Mouse (Mus musculus): ENCODE data around the gene Gm20518. TPM values are rescaled to one million over a fixed set of nuclear protein-coding genes. Genes with fewer than 3 reads are reported as not detected.

The Gm20518 gene
- polyA plus RNA-seq, 1 experiment, result 0.07 TPM

DNA sequence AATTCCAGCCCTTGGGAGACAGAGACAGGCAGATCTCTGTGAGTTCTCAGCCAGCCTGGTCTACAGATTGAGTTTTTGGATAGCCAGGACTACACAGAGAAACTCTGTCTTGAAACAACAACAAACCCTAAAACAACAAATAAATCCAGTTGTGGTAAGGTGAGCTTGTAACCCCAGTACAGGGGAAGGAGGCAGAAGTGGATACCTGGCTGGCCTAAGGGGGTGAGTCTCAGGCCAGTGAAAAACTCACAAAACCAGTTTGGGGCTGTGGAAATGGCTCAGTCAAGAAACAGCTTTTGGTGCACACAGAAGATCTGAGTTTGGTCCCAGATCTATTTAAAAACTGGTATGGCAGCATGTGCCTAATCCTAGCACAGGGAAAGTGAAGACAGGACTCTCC is 9.3 kb downstream of the Gm20518 start:
- peaks cover 72% of the 10 kb centered on the region for H3K36me3 ChIP-seq (ENCODE audit: control insufficient read depth)
- peaks cover 27% of the 10 kb centered on the region for H3K4me1 ChIP-seq (ENCODE audit: control insufficient read depth)
- no peak overlapping the region for H3K4me3 ChIP-seq (replicated peaks)
- no peaks in the 10 kb centered on the region for H3K27me3 ChIP-seq (ENCODE audit: control insufficient read depth)
- H3K9me3 ChIP-seq (ENCODE audit: control insufficient read depth, low read length), result peaks cover 3% of the 10 kb centered on the region
- TF ChIP-seq GATA1 (IDR thresholded peaks at IDR 0.05; ENCODE audit: low read length) (no peak), TAL1 (IDR thresholded peaks at IDR 0.05; ENCODE audit: low read length) (no peak)

DNA sequence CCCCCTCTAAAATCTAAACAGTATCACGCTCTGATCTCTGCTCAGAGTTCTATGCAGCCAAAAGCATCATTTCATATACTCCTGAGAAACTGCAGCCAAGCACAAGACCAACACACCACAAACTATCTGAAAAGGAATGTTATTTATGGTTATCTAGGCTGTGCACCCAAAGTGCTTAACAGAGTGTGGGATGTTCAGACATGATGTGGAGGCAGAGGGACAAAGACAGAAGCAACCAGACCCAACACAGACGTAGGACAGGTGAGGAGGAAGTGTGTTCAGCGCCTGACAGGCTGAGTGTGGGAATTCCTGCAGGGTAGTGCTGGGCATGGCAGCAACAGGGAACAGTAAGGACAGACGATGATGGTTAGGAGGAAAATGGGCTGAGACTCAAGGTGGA is 11.9 kb downstream of the Gm20518 start:
- Histone ChIP-seq H3K4me1 (ENCODE audit: control insufficient read depth) (peaks cover 24% of the 10 kb centered on the region), H3K36me3 (ENCODE audit: control insufficient read depth) (peaks cover 64% of the 10 kb centered on the region), H3K4me3 (replicated peaks) (no peak overlapping the region), H3K27me3 (ENCODE audit: control insufficient read depth) (no peaks in the 10 kb centered on the region), H3K9me3 (ENCODE audit: control insufficient read depth, low read length) (peaks cover 3% of the 10 kb centered on the region)
- TF ChIP-seq TAL1 (IDR thresholded peaks at IDR 0.05; ENCODE audit: low read length) (no peak), GATA1 (IDR thresholded peaks at IDR 0.05; ENCODE audit: low read length) (no peak)

DNA sequence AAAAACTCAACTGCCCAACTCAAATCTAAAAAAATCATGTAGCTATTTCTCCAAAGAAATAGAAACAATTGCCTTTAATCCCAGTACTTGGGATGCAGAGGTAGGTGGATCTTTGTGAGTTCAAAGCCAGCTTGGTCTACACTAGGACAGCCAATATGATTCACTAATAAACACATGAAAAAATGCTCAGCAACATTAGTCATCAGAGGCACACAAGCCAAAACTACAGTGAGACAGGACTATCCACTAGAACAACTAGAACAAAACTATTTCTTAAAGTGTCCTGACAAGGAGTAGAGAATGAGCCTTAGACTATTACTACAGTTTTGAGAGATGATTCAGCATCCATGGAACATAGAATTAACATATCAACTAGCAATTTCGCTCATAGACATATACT is 15.4 kb downstream of the Gm20518 start:
- peaks cover 3% of the 10 kb centered on the region for H3K9me3 ChIP-seq (ENCODE audit: control insufficient read depth, low read length)
- H3K4me3 ChIP-seq (replicated peaks), result no peak overlapping the region
- H3K36me3 ChIP-seq (ENCODE audit: control insufficient read depth), result peaks cover 55% of the 10 kb centered on the region
- no peaks in the 10 kb centered on the region for H3K27me3 ChIP-seq (ENCODE audit: control insufficient read depth)
- TF ChIP-seq GATA1 (IDR thresholded peaks at IDR 0.05; ENCODE audit: low read length) (no peak), TAL1 (IDR thresholded peaks at IDR 0.05; ENCODE audit: low read length) (no peak)
- peaks cover 43% of the 10 kb centered on the region for H3K4me1 ChIP-seq (ENCODE audit: control insufficient read depth)

DNA sequence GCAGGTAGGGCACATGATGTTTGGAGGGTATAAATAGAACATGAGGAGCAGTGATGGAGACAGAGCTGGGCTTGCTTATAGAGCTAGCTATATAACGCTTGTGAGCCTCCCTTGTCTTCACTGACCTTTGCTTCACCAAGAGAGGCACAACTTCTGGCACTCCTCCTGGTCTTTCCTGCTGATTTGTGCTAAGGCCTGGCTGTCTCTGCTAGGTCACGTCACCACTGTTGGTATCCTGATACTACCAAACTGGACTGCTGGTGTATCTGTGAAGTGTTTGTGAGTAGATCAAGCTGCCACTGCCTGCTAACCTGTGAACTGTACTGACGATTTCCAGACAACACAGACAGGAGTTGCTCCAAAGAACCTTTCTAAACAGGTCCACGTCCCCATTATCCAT is 16.3 kb downstream of the Gm20518 start:
- TF ChIP-seq GATA1 (IDR thresholded peaks at IDR 0.05; ENCODE audit: low read length) (no peak), TAL1 (IDR thresholded peaks at IDR 0.05; ENCODE audit: low read length) (no peak)
- H3K36me3 ChIP-seq (ENCODE audit: control insufficient read depth), result peaks cover 61% of the 10 kb centered on the region

DNA sequence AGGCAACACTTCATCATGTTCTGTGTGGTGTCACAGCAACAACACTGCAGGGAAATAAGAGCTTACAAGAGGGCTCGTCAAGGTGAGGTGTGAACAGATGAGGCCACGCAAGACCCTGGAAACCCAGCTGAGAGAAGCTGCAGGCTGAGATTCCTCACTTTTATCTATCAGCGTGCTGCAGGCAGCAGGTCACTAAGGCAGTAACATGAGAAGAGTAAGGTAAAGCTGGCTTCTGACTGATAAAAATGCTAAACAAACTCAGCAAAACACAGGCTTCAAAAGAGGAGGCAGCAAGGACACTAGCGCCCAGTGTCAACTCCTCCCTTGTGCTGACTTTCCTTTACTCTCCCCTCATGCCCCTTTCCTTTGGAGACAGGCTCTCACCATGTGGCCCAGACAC is 18.5 kb downstream of the Gm20518 start:
- Histone ChIP-seq H3K36me3 (ENCODE audit: control insufficient read depth) (peaks cover 64% of the 10 kb centered on the region), H3K4me1 (ENCODE audit: control insufficient read depth) (peaks cover 57% of the 10 kb centered on the region), H3K4me3 (replicated peaks) (no peak overlapping the region), H3K9me3 (ENCODE audit: control insufficient read depth, low read length) (no peaks in the 10 kb centered on the region), H3K27me3 (ENCODE audit: control insufficient read depth) (no peaks in the 10 kb centered on the region)
- TF ChIP-seq GATA1 (IDR thresholded peaks at IDR 0.05; ENCODE audit: low read length), result no peak
- no peak for TF ChIP-seq TAL1 (IDR thresholded peaks at IDR 0.05; ENCODE audit: low read length)

More for the DNA sequence above, 16.3 kb downstream of the Gm20518 start:
- H3K4me3 ChIP-seq (replicated peaks), result no peak overlapping the region
- H3K4me1 ChIP-seq (ENCODE audit: control insufficient read depth), result peaks cover 49% of the 10 kb centered on the region
- peaks cover 3% of the 10 kb centered on the region for H3K9me3 ChIP-seq (ENCODE audit: control insufficient read depth, low read length)
- H3K27me3 ChIP-seq (ENCODE audit: control insufficient read depth), result no peaks in the 10 kb centered on the region

DNA sequence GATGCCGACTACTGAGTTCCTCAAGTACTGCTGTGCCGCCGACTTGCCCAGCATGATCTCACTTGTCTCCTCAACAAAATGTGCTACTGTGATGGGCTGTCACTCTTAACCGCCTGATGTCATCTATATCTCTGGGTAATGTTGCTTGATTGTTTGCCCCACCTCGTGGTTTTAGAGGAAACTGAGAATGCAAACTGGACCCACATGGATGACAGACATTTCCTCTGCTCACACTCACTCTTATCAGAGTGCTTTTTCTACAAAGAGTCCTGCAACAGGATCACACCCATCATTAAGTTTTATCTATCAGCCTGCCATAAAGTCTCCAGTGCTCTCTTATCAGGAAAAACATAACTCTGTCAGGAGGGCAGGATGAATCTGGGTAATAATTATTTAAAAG is 20.2 kb downstream of the Gm20518 start:
- no peaks in the 10 kb centered on the region for H3K27me3 ChIP-seq (ENCODE audit: control insufficient read depth)
- no peak for TF ChIP-seq GATA1 (IDR thresholded peaks at IDR 0.05; ENCODE audit: low read length)
- no peak for TF ChIP-seq TAL1 (IDR thresholded peaks at IDR 0.05; ENCODE audit: low read length)
- peaks cover 57% of the 10 kb centered on the region for H3K4me1 ChIP-seq (ENCODE audit: control insufficient read depth)
- H3K36me3 ChIP-seq (ENCODE audit: control insufficient read depth), result peaks cover 65% of the 10 kb centered on the region
- H3K9me3 ChIP-seq (ENCODE audit: control insufficient read depth, low read length), result no peaks in the 10 kb centered on the region
- no peak overlapping the region for H3K4me3 ChIP-seq (replicated peaks)

DNA sequence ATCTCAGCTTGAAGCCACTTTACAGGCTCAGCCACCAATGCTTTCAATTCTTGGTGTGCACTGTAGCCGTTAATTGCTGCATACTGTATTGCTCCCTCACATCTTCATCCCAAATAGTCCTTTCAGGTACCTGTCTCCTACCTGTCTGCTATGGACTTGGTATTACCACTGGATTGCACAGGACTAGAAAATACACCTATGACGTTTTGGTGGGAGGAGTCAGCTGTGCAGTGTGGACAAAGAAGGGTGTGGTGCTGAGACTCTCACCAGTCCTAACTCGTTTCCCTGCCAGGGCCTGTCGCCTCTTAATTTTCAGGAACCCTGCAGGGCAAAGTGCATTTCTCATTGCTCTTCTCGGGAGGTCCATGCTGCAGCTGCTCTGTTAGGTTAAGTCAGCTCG is 25.7 kb downstream of the Gm20518 start:
- peaks cover 62% of the 10 kb centered on the region for H3K36me3 ChIP-seq (ENCODE audit: control insufficient read depth)
- no peak for TF ChIP-seq GATA1 (IDR thresholded peaks at IDR 0.05; ENCODE audit: low read length)
- TF ChIP-seq TAL1 (IDR thresholded peaks at IDR 0.05; ENCODE audit: low read length), result no peak
- H3K9me3 ChIP-seq (ENCODE audit: control insufficient read depth, low read length), result no peaks in the 10 kb centered on the region
- H3K27me3 ChIP-seq (ENCODE audit: control insufficient read depth), result no peaks in the 10 kb centered on the region
- H3K4me1 ChIP-seq (ENCODE audit: control insufficient read depth), result peaks cover 19% of the 10 kb centered on the region
- H3K4me3 ChIP-seq (replicated peaks), result no peak overlapping the region

DNA sequence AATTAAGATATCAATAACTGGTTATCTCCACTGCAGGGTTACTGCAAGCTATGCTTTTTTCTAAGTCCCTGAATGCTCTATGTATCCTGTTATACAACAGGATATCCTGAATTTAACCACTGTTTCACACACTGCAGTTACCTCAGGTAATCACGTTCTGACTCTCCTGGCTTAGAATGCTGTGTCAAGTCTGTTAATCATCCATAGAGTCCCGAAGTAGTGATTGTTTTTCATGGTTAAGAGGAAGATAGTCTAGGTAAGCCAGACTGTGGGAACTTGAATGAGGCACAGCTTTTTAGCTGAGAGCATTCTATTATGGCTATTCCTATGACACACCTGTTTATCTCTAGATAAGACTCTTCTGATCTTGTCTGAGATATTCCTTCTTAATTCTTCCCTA is 26.2 kb downstream of the Gm20518 start:
- Histone ChIP-seq H3K4me1 (ENCODE audit: control insufficient read depth) (peaks cover 17% of the 10 kb centered on the region), H3K36me3 (ENCODE audit: control insufficient read depth) (peaks cover 62% of the 10 kb centered on the region), H3K9me3 (ENCODE audit: control insufficient read depth, low read length) (no peaks in the 10 kb centered on the region), H3K27me3 (ENCODE audit: control insufficient read depth) (no peaks in the 10 kb centered on the region), H3K4me3 (replicated peaks) (no peak overlapping the region)
- TF ChIP-seq GATA1 (IDR thresholded peaks at IDR 0.05; ENCODE audit: low read length) (no peak), TAL1 (IDR thresholded peaks at IDR 0.05; ENCODE audit: low read length) (no peak)

DNA sequence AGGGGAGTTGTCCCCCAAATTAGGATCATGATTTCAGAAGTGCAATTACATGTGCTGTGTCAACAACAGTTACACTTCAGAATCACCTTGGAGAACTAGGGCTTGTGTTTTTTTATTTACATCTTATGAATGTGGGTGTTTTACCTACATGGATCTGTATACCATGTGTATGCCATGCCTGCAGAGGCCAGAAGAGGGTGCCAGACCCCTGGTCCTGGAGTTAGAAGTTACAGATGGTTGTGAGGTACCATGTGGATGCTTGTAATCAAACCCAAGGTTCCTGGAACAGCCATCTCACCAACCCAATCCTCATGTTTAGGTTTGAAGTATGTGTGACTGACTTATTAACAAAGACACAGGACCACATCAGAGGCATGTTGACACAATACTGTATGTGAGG is 32.9 kb downstream of the Gm20518 start:
- no peak overlapping the region for H3K4me3 ChIP-seq (replicated peaks)
- no peaks in the 10 kb centered on the region for H3K9me3 ChIP-seq (ENCODE audit: control insufficient read depth, low read length)
- no peaks in the 10 kb centered on the region for H3K27me3 ChIP-seq (ENCODE audit: control insufficient read depth)
- peaks cover 79% of the 10 kb centered on the region for H3K36me3 ChIP-seq (ENCODE audit: control insufficient read depth)
- no peaks in the 10 kb centered on the region for H3K4me1 ChIP-seq (ENCODE audit: control insufficient read depth)
- no peak for TF ChIP-seq GATA1 (IDR thresholded peaks at IDR 0.05; ENCODE audit: low read length)
- TF ChIP-seq TAL1 (IDR thresholded peaks at IDR 0.05; ENCODE audit: low read length), result no peak

DNA sequence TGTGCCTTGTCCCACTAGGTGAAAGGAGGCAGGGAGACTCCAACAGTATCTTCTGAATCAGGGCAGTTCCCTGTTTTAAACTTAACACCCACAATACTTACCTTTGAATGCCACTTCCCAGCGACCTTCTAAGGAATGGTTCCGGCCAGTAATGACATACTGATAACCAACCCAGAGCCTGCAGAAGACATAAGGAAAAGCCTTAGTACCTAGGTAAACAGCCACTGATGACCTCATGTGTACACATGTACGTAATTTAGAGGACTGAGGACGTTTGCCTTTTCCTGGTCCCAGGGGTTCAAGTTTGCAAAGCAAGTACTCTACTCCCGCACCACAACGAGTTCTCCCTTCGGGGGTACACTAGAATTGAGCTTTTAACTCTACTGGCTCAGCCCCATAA is 34.3 kb downstream of the Gm20518 start:
- Histone ChIP-seq H3K4me1 (ENCODE audit: control insufficient read depth) (no peaks in the 10 kb centered on the region), H3K27me3 (ENCODE audit: control insufficient read depth) (no peaks in the 10 kb centered on the region), H3K4me3 (replicated peaks) (no peak overlapping the region), H3K36me3 (ENCODE audit: control insufficient read depth) (peaks cover 84% of the 10 kb centered on the region), H3K9me3 (ENCODE audit: control insufficient read depth, low read length) (no peaks in the 10 kb centered on the region)
- TF ChIP-seq TAL1 (IDR thresholded peaks at IDR 0.05; ENCODE audit: low read length) (no peak), GATA1 (IDR thresholded peaks at IDR 0.05; ENCODE audit: low read length) (no peak)

All from erythroblast, embryonic 14.5 days (primary cell).